Mouse (Mus musculus): ENCODE measurements around the gene Arpc1a. TPM values are rescaled to one million over a fixed set of nuclear protein-coding genes. Genes with fewer than 3 reads are reported as not detected.

The Arpc1a gene
- polyA plus RNA-seq, 1 experiment = 110 TPM

- no peak overlapping the region for H3K9ac ChIP-seq (ENCODE audit: low read depth, poor library complexity, severe bottlenecking)
- H3K4me1 ChIP-seq (ENCODE audit: control insufficient read depth, insufficient read depth, low read length) = no peaks in the 10 kb centered on the region
- no peak for TF ChIP-seq POLR2A (IDR thresholded peaks at IDR 0.05; ENCODE audit: insufficient read depth, low read length)
- no peak for TF ChIP-seq CTCF (IDR thresholded peaks at IDR 0.05; ENCODE audit: low read depth, low read length)
- TF ChIP-seq EP300 (IDR thresholded peaks at IDR 0.05; ENCODE audit: insufficient read depth, low read depth, low read length) = no peak
- no peak overlapping the region for H3K27ac ChIP-seq (ENCODE audit: insufficient read depth, low read length)
- no peak overlapping the region for H3K4me3 ChIP-seq (ENCODE audit: low read depth, low read length)
- no peaks in the 10 kb centered on the region for H3K27me3 ChIP-seq (ENCODE audit: control insufficient read depth, insufficient read depth, low read length, poor library complexity, severe bottlenecking)
- H3K9me3 ChIP-seq (replicated peaks; ENCODE audit: control insufficient read depth, insufficient read depth, low read length, poor library complexity, severe bottlenecking) = no peaks in the 10 kb centered on the region
- no peaks in the 10 kb centered on the region; the same call in 1 of the 2 replicates for H3K36me3 ChIP-seq (ENCODE audit: control insufficient read depth, insufficient read depth, low read length, poor library complexity, severe bottlenecking)
These were observed 26.8 kb downstream of the Arpc1a start for GRCm38 (mm10) chr5:145110401-145110800.

- no peak overlapping the region for H3K4me3 ChIP-seq (ENCODE audit: low read depth, low read length)
- TF ChIP-seq EP300 (IDR thresholded peaks at IDR 0.05; ENCODE audit: insufficient read depth, low read depth, low read length) = no peak
- TF ChIP-seq CTCF (IDR thresholded peaks at IDR 0.05; ENCODE audit: low read depth, low read length) = no peak
- TF ChIP-seq POLR2A (IDR thresholded peaks at IDR 0.05; ENCODE audit: insufficient read depth, low read length) = no peak
- no peak overlapping the region for H3K9ac ChIP-seq (ENCODE audit: low read depth, poor library complexity, severe bottlenecking)
- no peaks in the 10 kb centered on the region for H3K4me1 ChIP-seq (ENCODE audit: control insufficient read depth, insufficient read depth, low read length)
- no peaks in the 10 kb centered on the region for H3K27me3 ChIP-seq (ENCODE audit: control insufficient read depth, insufficient read depth, low read length, poor library complexity, severe bottlenecking)
- no peaks in the 10 kb centered on the region for H3K9me3 ChIP-seq (replicated peaks; ENCODE audit: control insufficient read depth, insufficient read depth, low read length, poor library complexity, severe bottlenecking)
- no peaks in the 10 kb centered on the region; the same call in 1 of the 2 replicates for H3K36me3 ChIP-seq (ENCODE audit: control insufficient read depth, insufficient read depth, low read length, poor library complexity, severe bottlenecking)
- no peak overlapping the region for H3K27ac ChIP-seq (ENCODE audit: insufficient read depth, low read length)
These were observed 28.9 kb downstream of the Arpc1a start for GRCm38 (mm10) chr5:145112566-145112965.

- no peaks in the 10 kb centered on the region for H3K4me1 ChIP-seq (ENCODE audit: control insufficient read depth, insufficient read depth, low read length)
- TF ChIP-seq EP300 (IDR thresholded peaks at IDR 0.05; ENCODE audit: insufficient read depth, low read depth, low read length) (no peak), POLR2A (IDR thresholded peaks at IDR 0.05; ENCODE audit: insufficient read depth, low read length) (no peak), CTCF (IDR thresholded peaks at IDR 0.05; ENCODE audit: low read depth, low read length) (no peak)
- H3K9me3 ChIP-seq (replicated peaks; ENCODE audit: control insufficient read depth, insufficient read depth, low read length, poor library complexity, severe bottlenecking) = no peaks in the 10 kb centered on the region
- H3K9ac ChIP-seq (ENCODE audit: low read depth, poor library complexity, severe bottlenecking) = peak overlapping the region; percentile 78
- no peak overlapping the region for H3K27ac ChIP-seq (ENCODE audit: insufficient read depth, low read length)
- peak overlapping the region; percentile 50 for H3K4me3 ChIP-seq (ENCODE audit: low read depth, low read length)
- no peaks in the 10 kb centered on the region for H3K36me3 ChIP-seq (ENCODE audit: control insufficient read depth, insufficient read depth, low read length, poor library complexity, severe bottlenecking)
- no peaks in the 10 kb centered on the region for H3K27me3 ChIP-seq (ENCODE audit: control insufficient read depth, insufficient read depth, low read length, poor library complexity, severe bottlenecking)
These were observed 29.8 kb downstream of the Arpc1a start for GRCm38 (mm10) chr5:145113416-145113815.

- Histone ChIP-seq H3K4me3 (ENCODE audit: low read depth, low read length) (peak within 1 kb of the TSS; percentile 72), H3K27me3 (ENCODE audit: control insufficient read depth, insufficient read depth, low read length, poor library complexity, severe bottlenecking) (no peaks in the 10 kb centered on the region), H3K27ac (ENCODE audit: insufficient read depth, low read length) (no peak within 1 kb of the TSS), H3K36me3 (ENCODE audit: control insufficient read depth, insufficient read depth, low read length, poor library complexity, severe bottlenecking) (no peaks in the 10 kb centered on the region), H3K9ac (ENCODE audit: low read depth, poor library complexity, severe bottlenecking) (peak within 1 kb of the TSS; percentile 78), H3K4me1 (ENCODE audit: control insufficient read depth, insufficient read depth, low read length) (no peaks in the 10 kb centered on the region), H3K9me3 (replicated peaks; ENCODE audit: control insufficient read depth, insufficient read depth, low read length, poor library complexity, severe bottlenecking) (no peaks in the 10 kb centered on the region)
- peak; percentile 63 for TF ChIP-seq POLR2A (IDR thresholded peaks at IDR 0.05; ENCODE audit: insufficient read depth, low read length)
- no peak for TF ChIP-seq EP300 (IDR thresholded peaks at IDR 0.05; ENCODE audit: insufficient read depth, low read depth, low read length)
These were observed 30.5 kb downstream of the Arpc1a start, which contains the start of gene Arpc1b for GRCm38 (mm10) chr5:145114071-145114605. Arpc1b (plus strand) TSS chr5:145114215.

- Histone ChIP-seq H3K36me3 (ENCODE audit: control insufficient read depth, insufficient read depth, low read length, poor library complexity, severe bottlenecking) (no peaks in the 10 kb centered on the region), H3K27ac (ENCODE audit: insufficient read depth, low read length) (no peak overlapping the region), H3K9ac (ENCODE audit: low read depth, poor library complexity, severe bottlenecking) (peak overlapping the region; percentile 78), H3K4me1 (ENCODE audit: control insufficient read depth, insufficient read depth, low read length) (no peaks in the 10 kb centered on the region), H3K9me3 (replicated peaks; ENCODE audit: control insufficient read depth, insufficient read depth, low read length, poor library complexity, severe bottlenecking) (no peaks in the 10 kb centered on the region), H3K27me3 (ENCODE audit: control insufficient read depth, insufficient read depth, low read length, poor library complexity, severe bottlenecking) (no peaks in the 10 kb centered on the region), H3K4me3 (ENCODE audit: low read depth, low read length) (peak overlapping the region; percentile 72)
- TF ChIP-seq EP300 (IDR thresholded peaks at IDR 0.05; ENCODE audit: insufficient read depth, low read depth, low read length) (no peak), POLR2A (IDR thresholded peaks at IDR 0.05; ENCODE audit: insufficient read depth, low read length) (no peak), CTCF (IDR thresholded peaks at IDR 0.05; ENCODE audit: low read depth, low read length) (no peak)
These were observed 31.2 kb downstream of the Arpc1a start for GRCm38 (mm10) chr5:145114606-145115473.

- no peak overlapping the region for H3K27ac ChIP-seq (ENCODE audit: insufficient read depth, low read length)
- no peaks in the 10 kb centered on the region for H3K9me3 ChIP-seq (replicated peaks; ENCODE audit: control insufficient read depth, insufficient read depth, low read length, poor library complexity, severe bottlenecking)
- H3K4me1 ChIP-seq (ENCODE audit: control insufficient read depth, insufficient read depth, low read length) = no peaks in the 10 kb centered on the region
- no peak overlapping the region for H3K4me3 ChIP-seq (ENCODE audit: low read depth, low read length)
- H3K27me3 ChIP-seq (ENCODE audit: control insufficient read depth, insufficient read depth, low read length, poor library complexity, severe bottlenecking) = no peaks in the 10 kb centered on the region
- H3K36me3 ChIP-seq (ENCODE audit: control insufficient read depth, insufficient read depth, low read length, poor library complexity, severe bottlenecking) = no peaks in the 10 kb centered on the region
- no peak overlapping the region for H3K9ac ChIP-seq (ENCODE audit: low read depth, poor library complexity, severe bottlenecking)
- TF ChIP-seq POLR2A (IDR thresholded peaks at IDR 0.05; ENCODE audit: insufficient read depth, low read length) (no peak), EP300 (IDR thresholded peaks at IDR 0.05; ENCODE audit: insufficient read depth, low read depth, low read length) (no peak), CTCF (IDR thresholded peaks at IDR 0.05; ENCODE audit: low read depth, low read length) (no peak)
These were observed 32.1 kb downstream of the Arpc1a start for GRCm38 (mm10) chr5:145115736-145116135.

All from ES-Bruce4 (cell line).